Mouse (Mus musculus) retina, postnatal 7 days (tissue): ENCODE measurements around the gene Got1.
A peak's percentile ranks its signal among the peaks of the same experiment; 100 is the strongest.
"Not testable (repeated sequence)": the region's sequence is repeated elsewhere in the genome, so short reads cannot be mapped to it uniquely, and the experiment has no call there.

Source experiments
- DNase-seq: peaks from one replicate; pipeline ENCODE4 v3.0.0-alpha.2; 2012; ENCODE audit warnings: low read depth, low spot score

The Got1 gene

DNA sequence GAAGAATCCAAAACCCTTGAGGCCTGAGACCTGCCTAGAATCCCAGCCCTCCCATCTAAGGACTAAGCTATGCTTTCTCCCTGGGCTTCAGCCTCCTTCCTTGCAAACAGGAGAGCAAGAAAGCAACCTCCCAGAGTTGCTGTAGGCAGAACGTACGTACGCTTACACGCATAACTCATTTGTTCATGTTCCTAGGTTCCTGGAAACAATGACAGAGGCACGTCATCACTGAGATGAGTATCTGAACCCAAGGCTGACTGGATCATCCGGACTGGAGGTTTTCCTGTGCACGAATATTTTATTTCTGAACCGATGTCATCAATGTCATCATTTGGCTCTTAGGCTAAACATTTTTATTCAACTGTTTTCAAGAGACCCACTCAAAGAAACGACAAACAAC lies 2.4 kb downstream of the Got1 start:
- no peak for DNase-seq

- DNase-seq = no peak
Observed at GRCm38 (mm10) chr19:43521362-43521761, 3.0 kb downstream of the Got1 start.

DNA sequence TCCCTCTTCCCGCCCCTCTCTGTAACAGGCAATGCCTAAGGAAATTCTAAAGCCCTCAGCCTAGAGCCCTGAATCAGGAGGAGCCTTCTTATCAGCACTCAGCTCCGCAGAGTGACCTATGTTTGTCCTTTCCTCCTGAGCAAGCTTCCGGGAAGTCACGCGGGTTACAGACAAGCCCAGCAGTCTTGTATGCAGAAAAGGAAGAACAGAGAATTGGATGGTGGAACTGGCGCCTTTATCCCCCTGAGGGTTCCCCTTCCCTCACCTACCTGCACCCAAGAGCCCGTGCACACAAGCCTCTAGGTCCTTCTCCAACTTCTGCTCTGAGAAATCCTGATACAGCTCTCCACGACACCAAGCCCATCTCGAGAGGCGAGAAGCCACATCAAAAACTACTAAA lies 4.0 kb downstream of the Got1 start:
- DNase-seq = no peak

DNA sequence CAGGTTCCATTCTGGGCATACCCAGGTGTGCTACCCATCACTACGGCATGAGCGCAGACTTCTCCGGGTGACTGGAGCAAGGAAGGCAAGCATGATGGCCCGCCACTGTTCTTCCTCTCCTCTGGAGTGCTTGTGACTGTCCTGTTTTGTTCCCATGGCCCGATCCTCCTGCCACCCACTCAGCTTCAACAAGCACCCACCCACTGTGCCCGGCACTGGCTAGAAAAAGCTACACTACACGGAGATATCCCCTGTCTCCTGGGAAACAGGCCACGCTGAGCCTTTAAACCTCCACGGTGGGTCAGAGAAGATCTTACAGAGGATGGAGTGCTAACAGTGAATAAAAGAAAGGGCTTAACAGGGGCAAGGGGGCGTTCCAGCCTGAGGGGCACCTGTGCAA lies 5.2 kb downstream of the Got1 start:
- no peak for DNase-seq

DNA sequence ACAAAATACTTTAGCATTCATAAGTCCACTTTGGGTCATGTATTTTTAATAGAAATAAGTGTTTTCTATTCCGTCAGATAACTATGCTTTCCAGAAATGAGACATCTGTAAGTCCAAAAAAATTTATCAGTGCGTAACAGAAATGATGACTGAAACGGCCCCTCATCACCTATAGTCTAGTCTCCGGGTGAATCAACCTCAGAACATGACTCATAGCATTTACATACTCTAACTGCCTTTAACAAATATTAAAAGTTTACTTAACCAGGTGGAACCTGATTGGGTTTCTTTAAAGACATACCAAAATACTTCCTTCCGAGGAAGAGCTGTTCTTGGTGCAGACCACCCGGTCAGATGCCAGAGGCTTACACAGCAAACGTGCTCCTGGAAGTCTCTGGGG lies 6.1 kb downstream of the Got1 start:
- no peak for DNase-seq

DNA sequence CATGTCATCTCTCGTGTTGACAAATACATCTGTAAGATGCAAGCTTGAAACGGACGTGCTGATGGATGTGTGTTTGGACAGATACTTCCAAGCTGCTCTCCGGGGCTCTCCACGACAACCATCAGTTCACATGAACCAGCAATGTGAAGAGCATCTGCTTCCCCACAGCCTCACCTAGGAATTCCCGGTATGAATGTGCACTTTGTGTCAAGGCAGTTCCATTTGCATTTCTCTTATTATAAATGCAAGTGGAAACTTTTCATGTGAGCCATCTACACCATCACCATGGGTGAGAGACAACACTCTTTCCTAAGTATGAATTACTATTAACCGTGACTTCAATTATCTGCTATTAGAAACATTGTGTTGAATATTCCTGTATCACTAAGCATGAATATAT lies 6.6 kb downstream of the Got1 start:
- DNase-seq = no peak

- DNase-seq = no peak
Observed at GRCm38 (mm10) chr19:43517320-43517719, 7.1 kb downstream of the Got1 start.

DNA sequence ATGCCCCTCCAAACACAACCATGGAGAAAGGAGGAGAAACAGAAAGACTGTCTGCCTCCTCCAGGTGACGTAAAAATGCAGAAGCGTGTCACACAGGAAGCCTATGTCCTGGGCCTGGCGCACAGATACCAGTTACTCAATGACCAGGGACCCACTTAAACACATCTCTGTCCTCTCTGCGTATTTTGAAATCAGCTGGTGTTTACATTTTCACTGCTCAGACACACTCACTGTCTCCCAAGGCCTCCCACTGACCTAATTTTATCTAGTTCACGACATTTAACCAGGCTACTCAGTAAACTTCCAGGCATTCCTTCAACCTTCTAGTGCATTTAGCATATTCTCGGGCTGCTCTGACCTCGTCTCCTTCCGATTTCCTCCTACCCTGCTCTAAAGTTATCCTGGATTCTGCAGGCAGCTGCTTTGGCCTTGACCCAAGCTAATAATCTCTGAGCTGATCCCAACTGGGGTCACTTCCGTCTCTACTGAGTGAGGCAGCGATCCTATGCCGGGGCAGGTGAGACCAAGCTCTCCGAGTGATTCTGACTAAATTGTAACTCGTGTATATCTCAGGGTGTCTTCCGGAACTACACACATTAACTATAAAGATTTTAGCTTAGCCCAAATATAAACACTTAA lies 7.9 kb downstream of the Got1 start:
- DNase-seq = no peak

DNA sequence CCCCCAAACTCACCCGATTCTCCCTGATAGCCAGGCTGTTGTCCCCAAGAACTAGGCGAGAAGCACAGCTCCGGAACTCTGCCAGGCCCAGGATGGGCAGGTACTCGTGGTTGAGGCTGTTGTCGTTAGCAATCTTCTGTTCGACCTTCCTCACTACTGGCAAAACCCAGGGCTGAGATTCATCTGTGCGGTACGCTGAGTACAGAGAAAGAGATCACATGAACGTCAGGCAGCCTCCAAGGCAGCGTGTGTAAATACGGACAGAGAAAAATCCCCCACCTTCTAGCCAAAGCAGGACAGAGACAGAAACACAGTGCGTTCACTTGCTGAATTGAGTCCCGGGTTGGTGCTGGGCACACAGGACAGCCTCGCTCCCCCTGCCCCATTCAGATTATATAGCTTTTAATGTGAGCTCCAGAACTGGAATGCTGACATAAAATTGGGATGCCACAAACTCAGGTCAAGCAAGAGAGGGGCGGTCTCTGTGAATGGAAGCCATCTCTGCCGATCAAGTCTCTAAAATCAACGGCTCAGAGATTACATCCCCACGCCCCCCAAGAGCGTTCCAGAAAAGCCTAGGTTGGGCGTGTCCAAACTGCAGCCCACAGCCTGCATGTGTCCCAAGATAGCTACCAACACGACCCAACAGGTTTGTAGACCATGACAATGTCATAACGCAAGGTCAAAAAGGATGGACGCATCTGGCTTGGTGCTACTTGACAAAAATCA lies 8.6 kb downstream of the Got1 start:
- no peak for DNase-seq

DNA sequence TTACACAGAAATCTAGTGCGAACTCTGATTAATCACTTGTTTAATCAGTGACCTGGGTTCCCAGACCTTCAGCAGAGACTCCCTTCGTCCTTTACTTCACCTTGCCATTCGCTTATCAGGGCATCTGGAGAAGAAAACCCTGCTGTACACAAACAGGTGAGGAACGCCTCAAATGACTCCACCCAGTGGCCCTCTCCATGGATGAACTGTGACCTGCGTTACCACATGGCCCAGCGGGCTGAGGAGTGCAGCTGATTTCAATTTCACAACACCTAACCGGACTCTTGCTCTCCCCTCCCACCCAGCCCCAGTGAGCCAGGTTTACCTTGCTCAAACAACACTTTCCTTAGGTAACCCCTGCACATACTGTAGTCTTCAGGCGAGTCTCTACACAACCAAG lies 10.5 kb downstream of the Got1 start:
- no peak for DNase-seq

DNA sequence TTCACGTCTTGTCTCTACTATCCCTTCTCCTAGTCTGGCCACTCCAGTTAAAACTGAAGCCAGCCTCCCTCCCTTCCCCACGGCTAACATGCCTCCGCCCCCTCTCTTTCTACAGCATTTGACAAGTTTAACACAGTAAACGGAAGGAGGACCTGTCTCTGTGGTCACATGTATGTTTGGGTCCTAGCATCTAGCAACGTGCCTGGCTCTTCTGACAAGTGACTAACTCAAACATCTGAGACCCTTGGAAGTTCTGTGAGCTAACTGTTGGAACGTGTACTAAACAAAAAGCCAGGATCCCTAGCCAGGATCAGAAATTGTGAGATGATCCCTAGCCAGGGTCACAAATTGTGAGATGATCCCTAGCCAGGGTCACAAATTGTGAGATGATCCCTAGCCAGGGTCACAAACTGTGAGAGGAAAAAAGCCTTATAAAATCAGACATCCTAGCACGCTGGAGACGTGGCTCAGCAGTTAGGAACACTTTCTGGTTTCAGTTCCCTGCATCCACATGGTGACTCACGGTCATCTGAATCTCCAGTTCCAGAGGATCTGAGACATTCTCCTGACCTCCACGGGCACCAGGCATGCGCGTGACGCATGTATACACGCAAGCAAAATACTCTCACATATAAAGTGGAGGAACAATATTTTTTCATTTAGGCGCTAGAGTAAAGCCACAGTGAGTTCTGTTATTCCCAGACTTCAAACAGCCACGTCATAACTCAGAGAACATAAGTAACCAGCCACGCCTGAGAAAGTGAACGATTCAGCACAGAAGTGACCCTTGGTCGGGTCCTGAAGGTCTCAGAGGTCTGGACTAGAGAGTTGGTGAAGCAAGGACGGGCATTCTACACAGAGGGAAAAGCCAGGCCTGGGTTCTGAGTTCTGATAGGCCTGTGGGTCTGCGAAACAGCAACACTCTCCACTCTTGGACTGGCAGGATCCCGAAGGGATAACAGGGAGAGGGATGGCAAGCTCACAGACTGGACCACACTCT lies 12.5 kb downstream of the Got1 start:
- DNase-seq = no peak

DNA sequence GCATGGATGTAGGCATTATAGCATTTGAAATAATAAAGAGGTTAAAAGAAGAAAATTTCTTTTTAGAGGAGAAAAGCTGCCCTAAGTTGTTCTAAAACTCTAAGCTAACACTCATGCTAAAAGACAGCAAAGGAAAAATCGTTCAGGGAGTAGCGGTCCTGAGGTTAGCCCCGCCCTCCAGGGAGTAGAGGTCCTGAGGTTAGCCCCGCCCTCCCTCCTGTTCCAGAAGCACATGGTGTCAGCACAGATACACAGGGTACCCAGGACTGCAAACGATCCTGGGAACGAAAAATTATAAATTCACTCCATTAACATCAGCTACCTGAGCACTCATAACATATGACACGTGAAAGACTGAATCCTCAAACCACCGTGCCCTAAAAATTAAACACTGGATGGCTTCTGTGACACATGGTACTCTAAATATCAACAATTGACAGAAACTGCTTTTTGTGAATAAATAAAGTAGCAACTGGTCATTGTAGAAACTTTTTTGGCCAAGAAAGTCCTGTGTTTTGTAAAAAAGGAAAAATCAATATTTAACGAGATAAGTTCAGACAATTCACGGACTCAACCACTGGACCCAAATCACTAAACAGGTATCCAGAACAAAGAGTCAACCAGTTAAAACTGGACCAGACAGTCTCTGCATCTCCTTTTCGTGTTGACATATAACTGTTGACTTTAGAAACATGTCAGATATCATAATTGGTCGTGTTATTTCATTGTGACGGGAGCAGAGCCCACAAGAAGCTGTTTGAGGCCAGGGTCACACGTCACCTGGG lies 13.8 kb downstream of the Got1 start:
- DNase-seq = no peak

DNA sequence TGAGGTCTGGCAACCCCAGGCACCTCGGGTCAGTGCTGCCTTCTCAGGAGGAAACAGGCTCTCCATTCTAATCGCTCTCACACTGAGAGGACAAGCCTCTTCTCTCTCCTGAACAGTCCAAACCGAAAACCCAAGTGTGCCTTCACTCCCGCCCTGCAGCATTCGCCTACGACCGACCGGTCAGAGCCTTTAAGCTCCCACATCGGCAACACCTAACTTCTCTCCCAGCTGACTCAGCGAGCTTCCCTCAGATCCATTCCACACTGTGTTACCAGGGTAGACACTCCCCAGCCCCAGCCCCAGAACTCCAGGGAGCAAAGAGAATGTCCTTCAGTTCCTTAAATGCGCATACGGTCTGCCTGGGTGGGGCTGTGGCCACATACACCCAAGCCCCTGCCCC lies 19.0 kb downstream of the Got1 start:
- no peak for DNase-seq

GRCm38 (mm10) chr19:43503593-43503992 lies 20.8 kb downstream of the Got1 start:
- not testable (repeated sequence) for DNase-seq

DNA sequence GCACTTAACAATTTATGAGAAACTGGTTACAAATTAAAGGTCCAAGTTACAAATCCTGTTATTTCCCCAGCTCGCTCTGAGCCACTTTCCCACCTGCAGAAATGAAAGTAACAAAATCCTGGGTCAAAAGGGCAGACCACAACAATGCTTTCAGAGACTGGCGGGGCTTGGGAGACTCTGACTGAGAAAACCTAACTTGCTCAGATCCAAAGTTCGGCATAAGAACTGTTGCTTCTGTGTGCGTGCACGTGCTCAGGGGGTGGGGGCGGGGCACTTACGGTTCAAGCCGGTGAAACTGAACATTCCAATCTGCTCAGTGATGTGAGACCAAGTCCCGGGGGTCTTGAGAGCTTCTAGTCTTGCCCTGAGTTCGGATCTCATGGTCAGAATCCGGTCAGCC lies 21.8 kb downstream of the Got1 start:
- DNase-seq = no peak

- DNase-seq = no peak
Observed at GRCm38 (mm10) chr19:43498874-43499273, 25.5 kb downstream of the Got1 start.

DNA sequence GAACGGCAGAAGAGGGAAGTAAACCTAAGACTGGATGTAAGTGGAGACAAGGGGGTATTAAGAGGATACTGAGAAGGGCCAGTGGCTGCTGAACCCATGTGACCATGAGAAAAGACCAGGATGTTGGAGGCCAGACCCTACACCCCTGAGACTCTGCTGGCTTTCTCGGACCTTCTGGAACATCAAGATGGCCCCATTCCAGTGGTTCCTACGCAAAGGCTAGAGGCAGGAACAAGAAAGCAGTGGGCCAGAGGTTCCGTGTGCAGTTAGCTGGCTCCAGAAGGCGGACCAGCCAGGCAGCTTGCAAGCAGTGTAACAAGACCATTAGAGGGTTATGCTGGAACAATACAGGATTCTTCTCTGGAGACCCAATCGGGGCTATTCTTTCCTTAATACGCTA lies 27.0 kb downstream of the Got1 start:
- DNase-seq = no peak

DNA sequence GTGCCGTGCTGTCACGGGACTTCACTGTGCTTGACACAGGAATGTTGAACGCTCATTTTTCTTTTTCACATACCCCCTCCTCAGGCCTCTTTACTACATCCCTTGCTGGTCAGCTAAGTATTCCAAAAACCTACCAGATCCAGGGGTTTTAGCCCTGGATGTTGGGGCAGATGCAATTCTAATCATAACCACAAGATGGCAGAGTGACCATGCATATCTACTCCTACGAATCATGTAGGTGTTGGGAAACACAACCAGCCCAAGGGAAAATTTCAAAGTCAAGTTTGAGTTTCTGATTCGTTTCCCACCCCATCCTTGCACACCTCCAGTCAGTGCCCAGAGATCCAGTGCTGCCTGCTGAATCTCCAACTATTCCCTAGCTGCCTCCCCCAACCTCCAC lies 28.6 kb downstream of the Got1 start:
- DNase-seq = peak; percentile 44

DNA sequence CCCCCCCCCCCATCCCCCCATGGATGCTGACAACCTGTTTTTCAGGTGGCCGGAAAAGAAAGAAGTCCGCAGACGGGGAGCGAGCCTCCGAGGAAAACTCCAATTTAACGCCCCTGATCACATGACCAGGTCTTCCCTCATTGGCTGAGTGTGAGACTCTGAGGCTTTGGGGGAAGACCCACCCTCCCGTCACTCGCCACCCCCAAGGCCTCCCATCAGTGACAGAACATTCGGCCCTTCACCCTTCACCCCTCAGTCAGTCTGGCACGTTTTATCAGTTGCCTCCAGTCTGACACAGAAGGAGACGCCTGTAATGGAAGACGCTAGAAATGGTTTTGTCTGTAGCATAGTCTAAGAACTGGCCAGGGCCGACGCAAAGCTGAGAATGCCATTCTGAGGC lies 29.5 kb downstream of the Got1 start:
- no peak for DNase-seq

- DNase-seq = no peak
Observed at GRCm38 (mm10) chr19:43493878-43494277, 30.5 kb downstream of the Got1 start.

- not testable (repeated sequence) for DNase-seq
Observed at GRCm38 (mm10) chr19:43493316-43493715, 31.1 kb downstream of the Got1 start.

DNA sequence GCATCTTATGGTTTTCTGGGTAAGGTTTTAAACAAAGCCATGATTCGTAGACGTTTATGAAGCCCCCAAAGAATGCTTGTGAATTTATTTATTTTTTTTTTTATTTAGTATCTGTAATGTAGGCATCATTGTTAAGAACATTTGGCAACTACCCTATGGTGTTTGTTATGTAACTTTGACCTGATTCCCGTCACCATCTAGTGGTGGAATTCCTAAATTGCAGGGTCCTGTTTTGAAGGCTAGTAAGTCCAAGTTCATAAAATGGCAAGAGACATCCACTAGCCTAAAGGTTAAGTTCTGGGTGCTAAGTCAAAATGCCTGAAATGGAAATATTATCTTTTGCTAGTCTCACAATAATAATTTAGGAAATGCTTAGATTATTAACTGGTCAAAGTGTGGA lies 37.0 kb downstream of the Got1 start:
- DNase-seq = peak; percentile 31
